Mouse (Mus musculus) G1E (cell line): Measurements from ENCODE around the gene Treml4.

Experiments used
- CTCF ChIP-seq: IDR thresholded peaks from 2 replicates; pipeline ENCODE4 v1.5.1; 2012; ENCODE audit warnings: low read depth, low read length, inconsistent platforms, mixed read lengths
- GATA1 ChIP-seq: IDR thresholded peaks from 2 replicates; pipeline ENCODE4 v1.6.1; 2012; ENCODE audit warnings: borderline replicate concordance, low read length, inconsistent platforms, mixed read lengths
- TAL1 ChIP-seq: conservative IDR thresholded peaks from 2 replicates; pipeline ENCODE4 v1.6.1; 2012; ENCODE audit warnings: low read depth, low read length, inconsistent platforms, mixed read lengths

GRCm38 (mm10) chr17:48275736-48276135 lies 11.6 kb downstream of the Treml4 start:
- TF ChIP-seq CTCF: no peak
- no peak for TF ChIP-seq TAL1
- no peak for TF ChIP-seq GATA1
